Mouse (Mus musculus) ES-E14 (cell line): ENCODE results near the gene March8.

ENCODE experiments used
- CHD2 ChIP-seq: IDR thresholded peaks from 2 replicates; pipeline ENCODE4 v1.6.1; 2014; ENCODE audit warnings: mild to moderate bottlenecking, low read depth, low read length, inconsistent platforms
- HCFC1 ChIP-seq: IDR thresholded peaks from 2 replicates; pipeline ENCODE4 v1.6.1; 2012; ENCODE audit warnings: low read length, inconsistent platforms, borderline replicate concordance; ENCODE audit not compliant: insufficient read depth
- ZNF384 ChIP-seq: IDR thresholded peaks from 2 replicates; pipeline ENCODE4 v1.6.1; 2012; ENCODE audit warnings: low read depth, low read length, inconsistent platforms

- TF ChIP-seq HCFC1 (no peak), CHD2 (no peak), ZNF384 (no peak)
These were observed 50.2 kb downstream of the March8 start for GRCm38 (mm10) chr6:116388068-116388467.
